Mouse (Mus musculus) liver, adult 2 months (tissue): ENCODE results near the gene Mettl24.

Experiments
- CTCF ChIP-seq: fragments of 200-500 bp; IDR thresholded peaks from 2 replicates; pipeline ENCODE4 v1.5.1; 2011; ENCODE audit warnings: low read depth, low read length, control low read depth
- POLR2A ChIP-seq: fragments of 200-500 bp; IDR thresholded peaks from 2 replicates; pipeline ENCODE4 v1.6.1; 2011; ENCODE audit warnings: low read length, control low read depth; ENCODE audit not compliant: insufficient read depth; ENCODE audit errors: extremely low read depth

DNA sequence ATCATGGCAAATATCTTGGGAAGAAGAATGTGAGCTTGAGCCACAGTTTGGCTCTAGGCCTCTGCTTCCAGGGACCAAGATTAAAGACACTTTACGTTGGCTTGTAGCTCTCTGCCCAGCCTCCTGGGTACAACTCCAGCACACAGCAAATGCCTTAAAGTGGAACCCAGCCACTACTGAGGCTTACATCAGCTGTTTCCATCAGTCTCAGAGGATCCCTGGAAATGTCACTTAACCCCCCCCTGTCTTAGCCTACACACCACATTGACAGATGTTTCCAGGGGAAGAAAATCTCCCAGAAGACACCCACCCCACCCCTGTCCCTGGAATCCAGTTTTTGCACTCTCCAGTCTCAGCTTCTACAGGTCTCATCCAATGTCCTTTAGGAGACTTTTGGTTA is 16.1 kb upstream of the Mettl24 start:
- TF ChIP-seq POLR2A (no peak), CTCF (no peak)
